Mouse (Mus musculus): ENCODE results near the gene Cntfr. TPM values are rescaled to one million over a fixed set of nuclear protein-coding genes. Genes with fewer than 3 reads are reported as not detected.
"Not testable (repeated sequence)": the region's sequence is repeated elsewhere in the genome, so short reads cannot be mapped to it uniquely, and the experiment has no call there.

Gene Cntfr
- polyA plus RNA-seq, 1 experiment = 9.0 TPM

GRCm38 (mm10) chr4:41714276-41714675 is 17.4 kb upstream of the Cntfr start:
- no peak for TF ChIP-seq GATA1 (IDR thresholded peaks at IDR 0.05; ENCODE audit: low read length)

DNA sequence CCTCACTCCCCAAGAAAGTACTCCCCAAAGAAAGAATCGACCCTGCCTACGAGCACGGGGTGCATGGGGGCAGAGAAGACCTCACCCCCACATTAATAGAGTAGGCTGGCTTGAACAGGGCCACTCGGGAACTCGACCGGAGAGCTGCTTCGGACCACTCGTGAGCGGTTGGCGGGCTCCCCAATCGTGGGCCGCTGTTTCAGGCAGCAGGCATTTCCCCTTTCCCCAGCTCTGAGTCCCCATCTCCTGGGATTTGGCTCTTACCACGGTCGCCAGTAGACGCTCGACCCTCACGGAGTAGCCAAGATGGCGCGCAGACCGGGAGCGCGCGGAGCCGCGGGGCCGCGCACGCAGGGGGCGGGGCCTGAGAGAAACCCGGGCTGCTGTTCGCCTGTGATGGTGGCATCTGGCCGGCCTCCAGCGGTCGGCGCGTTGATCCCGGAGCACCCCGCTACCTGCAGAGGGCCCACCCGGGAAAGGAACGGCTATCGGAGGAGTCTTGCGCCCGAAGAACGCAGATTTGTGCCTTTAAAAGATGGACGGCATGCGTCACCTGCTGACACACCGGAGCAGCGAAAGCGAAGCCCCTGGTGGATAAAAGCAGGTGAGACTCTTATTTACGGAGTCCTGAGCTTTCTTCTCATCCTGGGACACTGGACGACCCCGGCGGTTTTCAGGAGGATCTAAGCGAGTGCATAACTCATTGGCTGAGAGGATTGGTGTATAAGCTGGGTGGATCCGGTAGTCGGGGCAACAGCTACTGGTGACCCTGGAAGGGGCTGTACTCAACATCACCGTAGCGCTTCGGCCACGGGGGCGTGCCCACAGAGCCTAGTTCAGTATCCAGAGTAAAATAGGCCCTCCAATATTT is 16.5 kb upstream of the Cntfr start, which contains the start of gene Rpp25l:
TSS of gene Rpp25l (minus strand) at position 338 of the 871 bp plus-strand sequence.
- TF ChIP-seq GATA1 (IDR thresholded peaks at IDR 0.05; ENCODE audit: low read length) = no peak

GRCm38 (mm10) chr4:41712421-41713196 is 15.7 kb upstream of the Cntfr start:
- TF ChIP-seq GATA1 (IDR thresholded peaks at IDR 0.05; ENCODE audit: low read length) = no peak

- TF ChIP-seq GATA1 (IDR thresholded peaks at IDR 0.05; ENCODE audit: low read length) = no peak
Observed at GRCm38 (mm10) chr4:41711705-41712375, 15.0 kb upstream of the Cntfr start.

DNA sequence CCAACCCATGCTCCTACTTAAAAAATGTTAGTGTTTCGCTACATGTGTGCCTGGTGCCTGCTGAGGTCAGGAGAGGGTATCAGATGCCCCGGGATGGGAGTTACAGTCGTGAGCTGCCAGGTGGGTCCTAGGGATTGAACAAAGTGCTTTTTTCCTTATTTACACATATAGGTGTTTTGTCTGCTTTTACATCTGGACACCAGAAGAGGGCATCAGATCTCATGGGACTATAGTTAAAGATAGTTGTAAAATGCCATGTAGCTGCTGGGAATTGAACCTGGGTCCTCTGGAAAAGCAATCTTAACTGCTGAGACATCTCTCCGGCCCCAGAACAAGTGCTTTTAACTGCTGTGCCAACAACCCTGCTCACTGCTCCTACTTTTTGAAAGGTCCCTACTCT is 13.3 kb upstream of the Cntfr start:
- TF ChIP-seq GATA1 (IDR thresholded peaks at IDR 0.05; ENCODE audit: low read length) = no peak

- TF ChIP-seq GATA1 (IDR thresholded peaks at IDR 0.05; ENCODE audit: low read length) = no peak
Observed at GRCm38 (mm10) chr4:41708192-41708745, 11.4 kb upstream of the Cntfr start.

- TF ChIP-seq GATA1 (IDR thresholded peaks at IDR 0.05; ENCODE audit: low read length) = no peak
Observed at GRCm38 (mm10) chr4:41707011-41707535, 10.2 kb upstream of the Cntfr start.

DNA sequence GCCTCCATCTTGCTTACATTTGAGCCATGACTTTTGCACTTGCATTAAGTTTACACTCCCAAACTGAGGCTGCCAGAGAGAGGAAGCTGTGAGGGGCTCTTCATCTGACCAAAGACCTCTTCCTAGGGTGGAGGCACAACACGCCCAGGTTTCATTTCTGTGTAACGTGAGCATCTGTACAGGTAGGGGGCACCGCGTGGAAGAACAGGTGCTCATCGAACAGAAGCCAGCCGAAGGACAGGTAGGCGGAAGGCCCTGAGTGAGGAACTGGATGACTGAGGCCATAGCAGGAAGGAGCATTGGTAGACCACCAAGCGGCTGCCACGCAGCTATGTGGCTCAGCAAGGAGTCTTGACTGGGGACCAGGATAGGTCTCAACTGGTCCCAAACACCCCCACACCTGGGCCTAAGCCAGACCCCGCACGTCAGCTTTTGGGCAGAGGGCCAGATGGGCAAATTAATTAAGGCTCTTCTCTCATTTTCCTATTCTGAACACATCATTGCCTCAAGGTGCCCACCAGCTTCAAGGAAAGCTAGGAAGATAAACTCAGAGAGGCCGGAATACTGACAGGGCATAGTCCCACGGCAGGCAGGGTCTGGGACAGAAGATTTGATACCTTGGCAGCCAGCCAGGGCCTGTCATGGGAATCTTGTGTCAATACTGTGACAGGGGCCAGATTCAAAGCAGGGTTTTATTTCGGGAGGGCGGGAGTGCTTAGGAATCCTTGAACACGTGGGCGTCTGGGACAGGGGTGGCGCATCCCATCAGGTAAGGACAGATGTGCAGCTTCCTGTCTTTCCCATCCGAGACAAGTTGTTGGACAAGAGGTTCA is 9.2 kb upstream of the Cntfr start:
- TF ChIP-seq GATA1 (IDR thresholded peaks at IDR 0.05; ENCODE audit: low read length) = no peak

GRCm38 (mm10) chr4:41704651-41705050 is 7.8 kb upstream of the Cntfr start:
- TF ChIP-seq GATA1 (IDR thresholded peaks at IDR 0.05; ENCODE audit: low read length) = no peak

DNA sequence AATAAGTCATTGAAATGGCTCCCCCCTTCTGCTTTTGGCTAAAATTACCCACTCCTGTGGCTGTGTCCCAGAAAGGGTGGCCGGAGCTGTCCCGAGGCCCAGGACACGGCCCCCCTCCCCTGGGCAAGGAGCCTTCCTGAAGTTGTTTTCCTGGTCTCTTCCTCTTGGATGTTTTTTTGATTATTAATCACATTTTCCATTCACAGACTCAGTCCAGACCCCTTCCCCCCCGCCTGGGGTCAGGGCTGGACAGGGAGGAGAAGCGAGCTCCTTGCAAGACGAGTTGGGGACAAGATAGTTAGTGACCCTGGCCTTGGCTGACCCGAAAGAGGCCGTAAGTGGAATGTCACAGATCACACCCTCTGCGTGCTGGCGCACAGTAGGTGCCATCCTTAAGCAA is 2.9 kb upstream of the Cntfr start, which contains the start of gene Il11ra1:
TSS of gene Il11ra1 (plus strand) at position 207 of the 400 bp plus-strand sequence.
- TF ChIP-seq GATA1 (IDR thresholded peaks at IDR 0.05; ENCODE audit: low read length) = not testable (repeated sequence)

GRCm38 (mm10) chr4:41682789-41683188 is 14.1 kb downstream of the Cntfr start:
- TF ChIP-seq GATA1 (IDR thresholded peaks at IDR 0.05; ENCODE audit: low read length) = no peak

- TF ChIP-seq GATA1 (IDR thresholded peaks at IDR 0.05; ENCODE audit: low read length) = no peak
Observed at GRCm38 (mm10) chr4:41681947-41682346, 14.9 kb downstream of the Cntfr start.

GRCm38 (mm10) chr4:41681176-41681575 is 15.7 kb downstream of the Cntfr start:
- no peak for TF ChIP-seq GATA1 (IDR thresholded peaks at IDR 0.05; ENCODE audit: low read length)

DNA sequence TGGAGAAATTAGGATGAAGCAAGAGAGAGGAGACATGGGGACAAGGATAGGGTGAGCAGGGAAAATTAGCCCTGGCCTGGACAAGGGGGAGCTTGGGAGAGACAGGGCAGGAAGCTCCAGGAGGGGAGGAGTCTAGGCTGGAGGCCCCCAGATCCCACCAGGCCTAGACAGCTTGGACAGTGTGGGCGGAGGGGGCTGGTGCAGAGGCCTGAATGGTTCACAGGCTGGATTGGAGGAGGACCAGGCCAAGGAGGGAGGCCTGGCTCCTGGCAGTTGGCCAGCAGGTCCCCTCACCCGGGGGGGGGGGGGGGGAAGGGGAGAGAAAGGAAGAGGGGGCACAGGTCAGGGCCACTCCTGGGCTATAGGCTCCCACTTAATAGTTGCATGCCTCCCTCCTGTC is 17.6 kb downstream of the Cntfr start:
- TF ChIP-seq GATA1 (IDR thresholded peaks at IDR 0.05; ENCODE audit: low read length) = no peak
